Comparison of ENCODE assay signal across 26 mouse cellular contexts in the genomic region with DNA sequence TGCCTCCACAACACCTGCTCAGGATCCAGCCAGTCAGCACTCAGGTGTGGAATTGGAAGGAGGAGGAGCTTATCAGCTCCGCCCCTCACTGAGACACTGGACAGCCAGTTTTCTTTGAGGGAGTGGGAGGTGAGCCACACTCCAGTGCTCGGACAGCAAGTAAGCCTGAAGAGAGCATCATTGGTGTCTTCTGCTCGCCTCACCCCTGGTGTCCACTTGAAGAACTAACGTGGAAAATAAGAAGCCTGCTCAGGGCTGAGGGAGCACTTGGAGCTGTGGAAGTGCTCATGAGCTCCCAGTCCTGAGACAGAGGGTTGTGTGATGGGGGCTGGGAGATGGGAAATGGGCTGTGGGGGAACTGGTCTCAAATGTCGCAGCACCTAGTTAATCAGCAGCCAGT.
DNase-seq lines count a peak whose midpoint lies in the region; ATAC-seq and TF ChIP-seq lines count a peak whose summit lies in the region.
"Had no signal": no experiment of that assay in that cellular context is flagged by ENCODE, and none has a peak within 500 bp of the region (broad histone marks: within the 10 kb centered on the region; RNA-seq: fewer than 3 reads in every experiment).

No protein-coding gene starts in this region.

- H3K9me3 ChIP-seq in hindbrain, embryonic 12.5 days (replicated peaks) = no peaks in the 10 kb centered on the region
- H3K9me3 ChIP-seq in hindbrain, postnatal 0 days (ENCODE audit: low read length) = no peaks in the 10 kb centered on the region
- H3K9me3 ChIP-seq in liver, postnatal 0 days (ENCODE audit: low read length) = no peaks in the 10 kb centered on the region
- H3K9me3 ChIP-seq: heart, embryonic 12.5 days; hindbrain, embryonic 10.5 days; neural tube, embryonic 15.5 days; stomach, embryonic 15.5 days had no signal

- intact Hi-C loops in left cerebral cortex, postnatal 10 days (cut with DNase I) = no loop called here

- peak; percentile 20; the same call in 1 of the 2 replicates for ATAC-seq in hindbrain, embryonic 12.5 days (ENCODE audit: low FRiP score)
- ATAC-seq in hindbrain, postnatal 0 days = no peak
- no peak for ATAC-seq in liver, postnatal 0 days
- ATAC-seq in megakaryocyte progenitor cell, adult 5-6 weeks (replicated peaks; ENCODE audit: poor library complexity) = 0 out of 2 replicates have a peak, but pooled peaks have one; percentile 11
- ATAC-seq: forebrain, postnatal 0 days had no signal

- H3K4me2 ChIP-seq in hindbrain, embryonic 12.5 days (replicated peaks) = no peak overlapping the region
- no peak overlapping the region for H3K4me2 ChIP-seq in hindbrain, postnatal 0 days (ENCODE audit: low read depth, low read length)
- H3K4me2 ChIP-seq in liver, postnatal 0 days (ENCODE audit: low read depth, low read length) = no peak overlapping the region
- H3K4me2 ChIP-seq: heart, embryonic 12.5 days; neural tube, embryonic 15.5 days; stomach, embryonic 15.5 days had no signal

- H3K4me3 ChIP-seq in hindbrain, embryonic 12.5 days = no peak overlapping the region
- H3K4me3 ChIP-seq in hindbrain, postnatal 0 days (ENCODE audit: low read length) = no peak overlapping the region
- no peak overlapping the region for H3K4me3 ChIP-seq in liver, postnatal 0 days (ENCODE audit: low read depth, low read length)
- H3K4me3 ChIP-seq: heart, embryonic 12.5 days; hindbrain, embryonic 10.5 days; layer of hippocampus, adult 2 months; neural tube, embryonic 15.5 days; stomach, embryonic 15.5 days had no signal

- peaks cover 17% of the 10 kb centered on the region for H3K36me3 ChIP-seq in hindbrain, embryonic 12.5 days
- H3K36me3 ChIP-seq in hindbrain, postnatal 0 days (ENCODE audit: insufficient read depth, low read length) = no peaks in the 10 kb centered on the region
- H3K36me3 ChIP-seq in liver, postnatal 0 days (replicated peaks; ENCODE audit: insufficient read depth, low read length) = peaks cover 2% of the 10 kb centered on the region; the same call in 1 of the 2 replicates

- no peak for TF ChIP-seq CTCF in hindbrain, postnatal 0 days (IDR thresholded peaks at IDR 0.05; ENCODE audit: low read depth)
- TF ChIP-seq CTCF in liver, postnatal 0 days (IDR thresholded peaks at IDR 0.05; ENCODE audit: low read depth) = 0 out of 2 replicates have a peak, but pooled peaks have one; percentile 1

- no peak overlapping the region for H3K9ac ChIP-seq in hindbrain, embryonic 12.5 days
- H3K9ac ChIP-seq in hindbrain, postnatal 0 days (replicated peaks; ENCODE audit: low read length) = no peak overlapping the region
- no peak overlapping the region for H3K9ac ChIP-seq in liver, postnatal 0 days (replicated peaks)
- H3K9ac ChIP-seq: forebrain, postnatal 0 days; heart, embryonic 12.5 days; liver, embryonic 14.5 days; neural tube, embryonic 15.5 days; stomach, embryonic 15.5 days had no signal

- H3K4me1 ChIP-seq in hindbrain, embryonic 12.5 days = peaks cover 38% of the 10 kb centered on the region
- no peaks in the 10 kb centered on the region for H3K4me1 ChIP-seq in hindbrain, postnatal 0 days (ENCODE audit: insufficient read depth, low read length)
- H3K4me1 ChIP-seq in liver, postnatal 0 days (ENCODE audit: insufficient read depth) = peaks cover 5% of the 10 kb centered on the region

- H3K27ac ChIP-seq in hindbrain, embryonic 12.5 days = no peak overlapping the region
- no peak overlapping the region for H3K27ac ChIP-seq in hindbrain, postnatal 0 days
- no peak overlapping the region for H3K27ac ChIP-seq in liver, postnatal 0 days (ENCODE audit: low read depth)
- H3K27ac ChIP-seq: layer of hippocampus, adult 2 months; liver, embryonic 14.5 days; neural tube, embryonic 15.5 days; stomach, embryonic 15.5 days had no signal

- WGBS in hindbrain, embryonic 12.5 days = 69% methylated on average over 5 of the region's 5 CpGs
- WGBS in hindbrain, postnatal 0 days = 78% methylated on average over 5 of the region's 5 CpGs
- WGBS in liver, postnatal 0 days (ENCODE audit: insufficient replicate concordance) = 60% methylated on average over 5 of the region's 5 CpGs

- TF ChIP-seq EP300 in liver, postnatal 0 days (IDR thresholded peaks at IDR 0.05; ENCODE audit: low read depth) = no peak

- no peak for DNase-seq in hindbrain, postnatal 0 days (ENCODE audit: low spot score)
- no peak for DNase-seq in liver, postnatal 0 days
- no peak for DNase-seq in liver
- DNase-seq in ES-CJ7 (ENCODE audit: low read depth, low spot score) = peak; percentile 31
- DNase-seq in left cerebral cortex, postnatal 10 days (ENCODE audit: extremely low spot score in 1 of 2, low spot score in 2 of 2) = no peak
- DNase-seq: adrenal gland, adult 2 months; cerebellum, adult 11 months; cerebellum, adult 9-11 months; forebrain, postnatal 0 days; gastrocnemius, postnatal 14 days; heart, adult 11 months; heart, postnatal 10 days; kidney, adult 8-10 months; layer of hippocampus, postnatal 36 days; right cerebral cortex, adult 18-20 months; right cerebral cortex, postnatal 4 days; thymus, adult 18-20 months; thymus, postnatal 4 days had no signal

- no peaks in the 10 kb centered on the region for H3K27me3 ChIP-seq in hindbrain, embryonic 12.5 days
- H3K27me3 ChIP-seq in hindbrain, postnatal 0 days (ENCODE audit: insufficient read depth, low read length) = no peaks in the 10 kb centered on the region
- no peaks in the 10 kb centered on the region for H3K27me3 ChIP-seq in liver, postnatal 0 days (ENCODE audit: insufficient read depth, low read length)
- H3K27me3 ChIP-seq: heart, embryonic 12.5 days; neural tube, embryonic 15.5 days; stomach, embryonic 15.5 days had no signal

Comparison
In these comparisons a context has a peak if more than half of its experiments do, and no peak if none do; other contexts are left out.
1. ATAC-seq: peak in hindbrain, embryonic 12.5 days (single experiment) and megakaryocyte progenitor cell, adult 5-6 weeks (single experiment); none in hindbrain, postnatal 0 days (single experiment) and liver, postnatal 0 days (single experiment).